Mouse (Mus musculus) heart, postnatal 0 days (tissue): ENCODE measurements around the gene Memo1. TPM values are rescaled to one million over a fixed set of nuclear protein-coding genes. Genes with fewer than 3 reads are reported as not detected.

ENCODE experiments used
- ATAC-seq: fragments of 200-750 bp; cut with Nextera tagmentation; 2 replicates; pipeline ENCODE4 v1.8.0; 2017; ENCODE audit warnings: low read depth, moderate number of reproducible peaks, moderate library complexity; ENCODE audit not compliant: insufficient read depth
- DNase-seq: peaks from one replicate; pipeline ENCODE4 v3.0.0-alpha.2; 2016; ENCODE audit warnings: low spot score
- H3K27ac ChIP-seq: fragments of 300-500 bp; sonication (generic); 2 replicates; pipeline ENCODE4 v1.5.1; 2014; ENCODE audit warnings: low read depth, mild to moderate bottlenecking
- H3K27me3 ChIP-seq: fragments of 300-500 bp; sonication (generic); 2 replicates; pipeline ENCODE4 v1.6.1; 2014; ENCODE audit warnings: low read length, mixed read lengths; ENCODE audit not compliant: control insufficient read depth, insufficient read depth
- H3K36me3 ChIP-seq: fragments of 300-500 bp; sonication (generic); replicated peaks from 2 replicates; pipeline ENCODE4 v1.6.1; 2014; ENCODE audit warnings: low read length, mixed read lengths; ENCODE audit not compliant: control insufficient read depth, insufficient read depth
- H3K4me1 ChIP-seq: fragments of 300-500 bp; sonication (generic); 2 replicates; pipeline ENCODE4 v1.6.1; 2014; ENCODE audit warnings: antibody characterized with exemption; ENCODE audit not compliant: control insufficient read depth, insufficient read depth
- H3K4me2 ChIP-seq: fragments of 300-500 bp; sonication (generic); 2 replicates; pipeline ENCODE4 v1.6.1; 2014; ENCODE audit warnings: low read depth, mild to moderate bottlenecking, low read length, moderate library complexity
- H3K4me3 ChIP-seq: fragments of 300-500 bp; sonication (generic); 2 replicates; pipeline ENCODE4 v1.5.1; 2014; ENCODE audit warnings: low read depth, low read length
- H3K9ac ChIP-seq: fragments of 300-500 bp; sonication (generic); replicated peaks from 2 replicates; pipeline ENCODE4 v1.6.1; 2014; ENCODE audit warnings: low read depth, low read length, mixed read lengths
- H3K9me3 ChIP-seq: fragments of 300-500 bp; sonication (generic); replicated peaks from 2 replicates; pipeline ENCODE4 v1.6.1; 2016; ENCODE audit warnings: low read length; ENCODE audit not compliant: control insufficient read depth
- CTCF ChIP-seq: IDR thresholded peaks from 2 replicates; pipeline ENCODE4 v1.5.1; 2016; ENCODE audit warnings: antibody characterized with exemption, control low read depth, low read depth
- EP300 ChIP-seq: IDR thresholded peaks from 2 replicates; pipeline ENCODE4 v1.6.1; 2016; ENCODE audit warnings: antibody characterized with exemption, low read depth
- WGBS: fragments of 180-500 bp; shearing (Covaris S2); extraction: QIAGEN DNeasy Blood & Tissue Kit; methylation state at CpG from one replicate; pipeline ENCODE4 v1.1.7; 2014; 5-methylcytosine and 5-hydroxymethylcytosine counted together
- polyA plus RNA-seq: library from polyadenylated mRNA; unstranded; fragments of >200 nt; fragmentation: Nextera tagmentation; extraction: Ambion mirVana; gene quantifications from 2 replicates; pipeline ENCODE4 v1.2.1, GENCODE M21; 2015
- total RNA-seq: library from RNA; depleted of rRNA; stranded (reverse); fragments of >200 nt; gene quantifications from 2 replicates; pipeline ENCODE4 v1.2.3, GENCODE M21; 2014; ENCODE audit warnings: low replicate concordance; rRNA removed

Memo1 gene
- total RNA-seq (30.2 and 128 TPM in 2 replicates), polyA plus RNA-seq (67.5 and 68.8 TPM in 2 replicates)

DNA sequence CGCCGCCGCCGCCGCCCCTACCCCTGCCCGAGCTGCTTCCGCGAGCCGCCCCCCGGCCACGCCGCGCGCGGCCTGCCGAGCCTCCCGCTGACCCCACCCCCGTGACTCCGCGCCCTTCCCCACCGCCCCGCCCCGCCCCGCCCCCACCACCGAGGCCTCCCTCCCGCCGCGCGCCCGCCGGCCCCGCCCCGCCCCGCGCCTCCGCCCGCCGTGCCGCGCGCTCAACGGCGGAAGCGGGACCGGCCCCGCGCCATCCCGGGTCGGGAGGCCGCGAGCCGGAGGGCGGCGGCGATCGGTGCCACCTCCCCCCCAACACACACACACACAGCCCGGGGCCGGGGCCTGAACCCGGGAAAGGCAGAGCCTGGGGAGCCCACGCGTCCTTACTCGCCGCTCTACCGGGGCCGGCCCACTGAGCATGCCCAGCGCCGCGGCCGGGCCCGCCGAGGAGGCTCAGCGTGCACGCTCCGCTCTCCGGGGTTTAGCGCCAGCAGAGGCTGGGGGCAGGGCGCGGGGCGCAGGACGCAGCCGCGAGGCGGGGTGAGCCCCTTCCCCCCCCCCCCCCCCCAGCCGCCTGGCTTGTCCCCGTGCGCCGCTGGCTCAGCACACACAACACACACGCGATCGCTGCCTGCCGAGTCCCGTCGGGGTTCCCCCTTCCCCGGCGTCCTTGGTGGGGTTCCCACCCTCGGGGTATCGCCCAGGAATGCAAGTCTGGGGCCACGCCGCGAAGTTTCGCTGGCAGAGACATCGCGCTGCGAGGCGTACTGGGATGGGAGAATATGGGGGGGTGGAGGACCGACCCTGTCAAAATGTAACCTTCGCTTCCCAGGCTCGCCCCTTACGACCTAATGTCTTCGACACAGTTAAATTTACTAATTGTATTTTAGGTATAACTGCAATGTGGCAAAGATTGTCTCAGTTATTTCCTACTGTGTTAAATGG is at the start of gene Memo1:
Memo1 (minus strand) TSS at position 496 of the 945 bp plus-strand sequence.
- TF ChIP-seq EP300 (no peak), CTCF (no peak)
- WGBS: under 1% methylated on average over 53 of the region's 110 CpGs
- peak; percentile 85 for ATAC-seq

GRCm38 (mm10) chr17:74341151-74341550 is 45.8 kb upstream of the Memo1 start:
- peak overlapping the region; percentile 92 for H3K4me2 ChIP-seq
- no peaks in the 10 kb centered on the region for H3K36me3 ChIP-seq
- ATAC-seq (no peak), DNase-seq (no peak)
- H3K27me3 ChIP-seq: no peaks in the 10 kb centered on the region
- H3K9ac ChIP-seq: no peak overlapping the region
- H3K9me3 ChIP-seq: no peaks in the 10 kb centered on the region
- H3K4me1 ChIP-seq: peaks cover 21% of the 10 kb centered on the region
- H3K4me3 ChIP-seq: no peak overlapping the region
- 60% methylated on average over 5 of the region's 5 CpGs for WGBS
- TF ChIP-seq CTCF: no peak
- TF ChIP-seq EP300: no peak
- no peak overlapping the region for H3K27ac ChIP-seq

More for the DNA sequence above, at the start of gene Memo1:
- Histone ChIP-seq H3K4me2 (peak within 1 kb of the TSS; percentile 72), H3K9me3 (no peaks in the 10 kb centered on the region), H3K9ac (peak within 1 kb of the TSS; percentile 90), H3K27me3 (no peaks in the 10 kb centered on the region), H3K4me3 (peak within 1 kb of the TSS; percentile 95), H3K27ac (peak within 1 kb of the TSS; percentile 99), H3K36me3 (peaks cover 14% of the 10 kb centered on the region; the same call in 1 of the 2 replicates), H3K4me1 (peaks cover 11% of the 10 kb centered on the region; the same call in 1 of the 2 replicates)
- peak; percentile 81 for DNase-seq

GRCm38 (mm10) chr17:74338937-74339804 is 43.9 kb upstream of the Memo1 start, which contains the start of gene Spast:
Gene Spast, plus strand, starts transcription at chr17:74338987.
- H3K4me3 ChIP-seq: peak within 1 kb of the TSS; percentile 94
- no peaks in the 10 kb centered on the region for H3K9me3 ChIP-seq
- 1% methylated on average over 65 of the region's 90 CpGs for WGBS
- no peak for TF ChIP-seq EP300
- no peak for TF ChIP-seq CTCF
- H3K27ac ChIP-seq: peak within 1 kb of the TSS; percentile 98
- no peaks in the 10 kb centered on the region for H3K27me3 ChIP-seq
- ATAC-seq: peak; percentile 84
- H3K36me3 ChIP-seq: no peaks in the 10 kb centered on the region
- peak within 1 kb of the TSS; percentile 92 for H3K4me2 ChIP-seq
- DNase-seq: peak; percentile 45
- peak within 1 kb of the TSS; percentile 93 for H3K9ac ChIP-seq
- H3K4me1 ChIP-seq: peaks cover 21% of the 10 kb centered on the region

GRCm38 (mm10) chr17:74338225-74338931 is 43.1 kb upstream of the Memo1 start:
- TF ChIP-seq EP300: no peak
- TF ChIP-seq CTCF: no peak
- peak; percentile 97 for DNase-seq
- Histone ChIP-seq H3K4me1 (peaks cover 21% of the 10 kb centered on the region), H3K9me3 (no peaks in the 10 kb centered on the region), H3K27me3 (no peaks in the 10 kb centered on the region), H3K9ac (peak overlapping the region; percentile 93), H3K36me3 (no peaks in the 10 kb centered on the region), H3K4me2 (peak overlapping the region; percentile 92), H3K4me3 (peak overlapping the region; percentile 94), H3K27ac (peak overlapping the region; percentile 98)
- under 1% methylated on average over 33 of the region's 50 CpGs for whole genome bisulfite sequencing
- ATAC-seq: peak; percentile 96
